Mouse (Mus musculus): ENCODE measurements around the gene Npb.

GRCm38 (mm10) chr11:120629911-120630310, 21.6 kb downstream of the Npb start:
- no peak for TF ChIP-seq CTCF (IDR thresholded peaks at IDR 0.05; ENCODE audit: low read depth, low read length)
- TF ChIP-seq POLR2A (IDR thresholded peaks at IDR 0.05; ENCODE audit: insufficient read depth, low read length): no peak
- 0 out of 2 replicates have a peak, but pooled peaks have one; percentile 21 for TF ChIP-seq EP300 (IDR thresholded peaks at IDR 0.05; ENCODE audit: insufficient read depth, low read depth, low read length)
